Mouse (Mus musculus): ENCODE data around the gene Zfp651.

Zfp651 gene

DNA sequence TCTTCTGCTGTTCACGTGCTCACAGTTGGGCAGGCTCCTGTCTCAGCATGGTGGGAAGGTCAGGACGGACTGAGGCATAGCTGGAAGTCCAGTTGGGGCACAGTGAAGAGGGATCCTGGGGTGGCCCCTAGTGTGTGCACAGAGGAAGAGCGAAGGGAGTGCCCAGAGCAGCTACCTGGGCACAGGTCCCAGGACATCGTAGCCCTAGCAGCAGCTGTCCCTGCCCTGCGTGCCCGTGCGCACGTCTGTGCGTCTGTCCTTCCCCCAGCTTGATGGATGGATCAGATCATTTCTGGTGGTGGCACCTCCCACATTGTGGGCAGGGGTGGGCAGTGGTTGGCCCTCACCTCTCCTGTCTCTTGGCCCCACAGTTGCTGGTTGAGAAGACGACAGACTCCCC, 3.1 kb downstream of the Zfp651 start:
- no peak for DNase-seq (ENCODE audit: low read depth, low spot score)

DNA sequence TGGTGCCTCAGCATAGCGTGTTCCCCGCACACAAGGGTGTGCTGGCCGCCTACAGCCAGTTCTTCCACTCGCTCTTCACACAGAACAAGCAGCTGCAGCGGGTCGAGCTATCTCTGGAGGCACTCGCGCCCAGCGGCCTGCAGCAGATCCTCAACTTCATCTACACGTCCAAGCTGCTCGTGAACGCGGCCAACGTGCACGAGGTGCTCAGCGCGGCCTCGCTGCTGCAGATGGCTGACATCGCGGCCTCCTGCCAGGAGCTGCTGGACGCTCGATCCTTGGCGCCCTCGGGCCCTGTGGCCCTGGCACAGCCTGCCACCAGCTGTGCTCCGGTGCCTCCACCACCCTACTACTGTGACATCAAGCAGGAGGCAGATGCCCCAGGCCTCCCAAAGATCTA, 3.6 kb downstream of the Zfp651 start:
- no peak for DNase-seq (ENCODE audit: low read depth, low spot score)

DNA sequence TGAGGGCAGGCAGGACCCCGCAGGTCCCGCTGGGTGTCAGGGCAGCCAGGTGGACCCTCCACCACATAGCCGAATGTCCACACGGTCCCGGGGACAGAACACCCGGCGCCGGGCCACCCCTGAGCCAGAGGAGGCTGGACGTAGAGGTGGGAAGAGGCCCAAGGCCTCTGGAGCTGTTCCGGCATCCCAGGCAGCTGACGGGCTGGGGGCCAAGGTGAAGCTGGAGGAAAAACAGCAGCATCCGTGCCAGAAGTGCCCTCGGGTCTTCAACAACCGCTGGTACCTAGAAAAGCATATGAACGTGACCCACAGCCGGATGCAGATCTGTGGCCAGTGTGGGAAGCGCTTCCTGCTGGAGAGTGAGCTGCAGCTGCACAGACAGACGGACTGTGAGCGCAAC, 4.6 kb downstream of the Zfp651 start:
- DNase-seq (ENCODE audit: low read depth, low spot score) = no peak

DNA sequence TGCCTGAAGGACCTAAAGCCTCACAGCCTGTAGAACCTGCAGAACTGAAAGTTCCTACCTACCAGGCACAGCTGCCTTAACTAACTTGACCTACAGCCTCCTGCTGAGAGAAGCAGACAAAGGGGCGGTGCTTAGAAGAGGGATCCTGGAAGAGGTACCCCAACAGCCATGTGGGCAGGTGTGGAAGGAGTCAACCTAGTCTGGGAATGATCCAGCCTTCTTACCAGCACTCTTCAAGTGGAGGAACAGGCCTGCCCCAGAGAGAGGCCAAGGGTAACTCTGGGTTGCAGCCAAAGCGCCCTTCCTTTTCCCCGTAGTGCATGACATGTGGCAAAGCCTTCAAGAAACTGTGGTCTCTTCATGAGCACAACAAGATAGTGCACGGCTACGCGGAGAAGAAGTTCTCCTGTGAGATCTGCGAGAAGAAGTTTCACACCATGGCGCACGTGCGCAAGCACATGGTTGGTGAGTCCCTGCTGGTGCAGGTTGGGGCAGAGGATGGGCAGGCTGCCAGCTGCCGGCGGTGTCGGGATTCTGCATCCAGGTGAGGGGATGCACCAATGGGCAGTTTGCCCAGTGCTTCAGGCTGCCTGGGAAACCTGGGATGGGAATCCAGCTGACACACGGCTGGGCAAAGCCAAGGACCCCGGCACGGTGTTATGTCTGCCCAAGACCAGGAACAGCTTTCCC, 6.2 kb downstream of the Zfp651 start:
- no peak for DNase-seq (ENCODE audit: low read depth, low spot score)

DNA sequence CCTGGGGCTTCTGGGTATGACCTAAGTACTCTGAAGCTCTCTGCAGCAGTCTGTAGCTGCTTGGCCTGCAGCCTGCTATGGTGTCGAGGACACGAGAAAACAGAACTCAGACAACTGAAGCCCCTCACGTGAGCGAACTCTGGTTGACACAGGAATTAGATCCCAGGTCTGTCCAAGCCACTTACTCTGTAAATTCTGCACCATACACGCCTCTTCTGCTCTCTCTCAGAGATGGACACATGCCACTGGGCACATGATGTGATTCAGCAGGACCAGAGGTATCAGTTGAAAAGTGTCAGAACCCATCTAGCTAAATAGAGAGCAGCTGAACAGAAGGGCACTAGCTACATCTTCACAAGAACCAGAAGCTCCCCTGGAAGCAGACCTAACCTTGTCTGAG, 13.3 kb downstream of the Zfp651 start:
- no peak for DNase-seq (ENCODE audit: low read depth, low spot score)

DNA sequence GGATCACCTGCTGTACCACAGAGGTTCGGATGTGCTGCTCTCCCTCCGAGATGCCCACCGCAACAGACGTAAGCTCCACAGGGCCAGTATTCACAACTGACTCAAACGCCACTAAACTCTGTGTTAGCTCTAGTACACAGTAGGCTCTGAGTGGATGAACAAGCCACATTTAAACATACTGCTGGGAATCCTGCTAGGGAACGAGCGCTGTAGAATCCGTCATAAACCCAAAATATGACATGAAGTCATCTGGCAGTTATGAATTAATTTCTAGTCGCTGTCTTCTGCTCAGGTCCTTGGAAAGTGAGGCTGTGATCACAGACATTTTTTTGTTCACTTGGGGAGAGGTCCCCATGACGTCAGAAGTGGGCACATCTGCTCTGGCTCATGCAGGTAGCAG, 16.8 kb downstream of the Zfp651 start:
- no peak for DNase-seq (ENCODE audit: low read depth, low spot score)

DNA sequence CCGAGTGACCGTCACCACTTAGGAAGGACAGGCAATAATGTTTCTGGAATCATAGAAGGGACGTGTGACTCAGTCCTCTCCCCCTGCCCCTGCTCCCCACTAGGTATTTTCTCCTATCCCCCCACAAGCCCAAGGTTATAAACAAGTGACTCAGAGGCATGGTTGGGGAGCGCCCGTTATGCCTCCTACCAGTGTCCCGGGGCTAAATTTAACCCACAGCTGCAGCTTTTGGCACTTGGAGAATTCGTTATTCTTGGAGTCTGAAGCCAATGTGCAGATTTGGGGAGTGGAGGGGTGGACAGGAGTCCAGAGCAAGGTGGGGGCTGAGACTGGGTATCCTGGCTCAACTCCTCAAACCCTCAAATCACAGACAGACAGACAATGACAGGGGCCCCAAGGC, 17.4 kb downstream of the Zfp651 start:
- peak; percentile 67 for DNase-seq (ENCODE audit: low read depth, low spot score)

DNA sequence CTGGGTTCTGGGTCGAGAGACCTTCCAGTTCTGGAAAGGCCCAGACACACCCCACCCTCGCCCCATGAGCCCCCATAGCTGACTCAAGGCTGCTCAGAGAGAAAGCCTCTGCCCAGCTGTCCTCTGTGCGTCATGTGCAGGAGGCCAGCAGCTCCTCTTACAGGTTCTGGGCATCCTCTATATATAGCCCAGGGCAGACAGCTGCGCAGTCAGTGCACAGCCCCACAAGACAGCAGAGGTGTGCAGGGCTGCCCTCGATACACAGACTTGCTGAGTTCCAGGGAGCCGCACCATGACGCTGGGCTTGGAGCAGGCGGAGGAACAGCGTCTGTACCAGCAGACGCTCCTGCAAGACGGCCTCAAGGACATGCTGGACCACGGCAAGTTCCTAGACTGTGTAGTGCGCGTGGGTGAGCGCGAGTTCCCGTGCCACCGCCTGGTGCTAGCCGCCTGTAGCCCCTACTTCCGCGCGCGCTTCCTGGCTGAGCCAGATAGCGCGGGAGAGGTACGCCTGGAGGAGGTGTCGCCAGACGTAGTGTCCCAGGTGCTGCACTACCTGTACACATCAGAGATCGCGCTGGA, 18.4 kb downstream of the Zfp651 start, which contains the start of gene Klhl40:
TSS of gene Klhl40 (plus strand) at position 124 of the 582 bp plus-strand sequence.
- DNase-seq (ENCODE audit: low read depth, low spot score) = peak; percentile 48

DNA sequence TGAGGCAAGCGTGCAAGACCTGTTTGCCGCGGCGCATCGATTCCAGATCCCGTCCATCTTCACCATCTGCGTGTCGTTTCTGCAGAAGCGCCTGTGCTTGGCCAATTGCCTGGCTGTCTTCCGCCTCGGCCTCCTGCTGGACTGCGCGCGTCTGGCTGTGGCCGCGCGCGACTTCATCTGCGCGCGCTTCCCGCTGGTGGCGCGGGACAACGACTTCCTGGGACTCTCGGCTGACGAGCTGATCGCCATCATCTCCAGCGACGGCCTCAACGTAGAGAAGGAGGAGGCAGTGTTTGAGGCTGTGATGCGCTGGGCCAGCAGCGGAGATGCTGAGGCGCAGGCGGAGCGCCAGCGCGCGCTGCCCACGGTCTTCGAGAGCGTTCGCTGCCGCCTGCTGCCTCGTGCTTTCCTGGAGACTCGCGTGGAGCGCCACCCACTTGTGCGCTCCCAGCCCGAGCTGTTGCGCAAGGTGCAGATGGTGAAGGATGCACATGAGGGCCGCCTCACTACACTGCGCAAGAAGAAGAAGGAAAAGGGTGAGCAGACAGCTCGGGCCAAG, 19.0 kb downstream of the Zfp651 start:
- peak; percentile 82 for DNase-seq (ENCODE audit: low read depth, low spot score)

DNA sequence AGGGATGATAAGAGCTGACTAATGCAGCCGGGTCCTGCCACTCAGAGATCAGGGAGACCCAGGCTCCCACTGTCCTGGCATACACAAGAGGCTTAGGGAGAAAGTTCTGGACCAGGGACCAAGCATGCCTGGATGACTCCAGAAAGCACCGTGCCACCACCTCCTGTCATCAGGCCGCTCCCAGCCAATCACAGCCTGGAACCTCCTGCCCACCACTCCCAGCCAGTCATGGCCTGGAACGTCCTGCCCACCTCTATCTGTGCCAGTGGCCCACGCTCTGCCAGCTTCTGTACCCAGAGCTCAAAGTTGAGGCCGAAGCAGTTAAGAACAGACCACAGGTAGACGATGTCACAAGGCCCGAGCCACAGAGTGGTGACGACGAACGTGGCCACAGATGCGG, 25.7 kb downstream of the Zfp651 start:
- no peak for DNase-seq (ENCODE audit: low read depth, low spot score)

DNA sequence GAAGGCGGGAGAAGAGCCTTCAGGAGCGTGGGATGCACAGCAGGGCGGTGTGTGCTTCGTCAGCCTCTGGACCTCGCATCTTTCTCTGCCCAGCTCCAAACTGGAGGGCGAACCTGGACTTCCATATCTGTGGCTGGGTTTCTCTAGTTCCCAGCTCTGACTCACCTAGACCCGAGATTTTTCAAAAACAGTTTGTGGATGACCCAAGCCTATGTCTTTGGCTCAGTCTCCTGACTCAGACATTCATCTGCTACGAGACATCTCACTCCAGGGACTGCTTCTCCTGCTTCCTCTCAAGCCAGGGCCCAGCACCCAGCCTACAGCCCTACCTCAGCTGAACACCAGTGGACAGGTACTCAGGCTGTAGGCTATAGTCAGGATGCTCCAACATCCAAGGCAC, 26.1 kb downstream of the Zfp651 start:
- DNase-seq (ENCODE audit: low read depth, low spot score) = no peak

DNA sequence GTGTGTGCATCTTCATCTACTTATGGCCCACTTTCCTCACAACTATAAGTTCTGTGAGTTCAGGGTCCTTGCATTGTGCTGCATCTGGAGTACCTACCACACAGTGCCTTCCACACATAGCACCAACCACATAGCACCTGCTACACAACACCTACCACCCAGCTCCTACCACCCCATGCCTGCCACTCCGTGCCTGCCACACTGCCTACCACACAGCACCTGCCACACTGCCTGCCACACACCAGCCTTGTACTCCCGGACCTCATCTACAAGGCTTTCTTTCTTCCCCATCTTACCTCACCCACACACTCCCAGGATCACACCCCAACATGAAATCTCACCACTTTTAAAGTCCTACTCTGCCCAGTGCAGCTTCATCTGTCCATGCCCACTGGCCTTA, 27.2 kb downstream of the Zfp651 start:
- no peak for DNase-seq (ENCODE audit: low read depth, low spot score)

DNA sequence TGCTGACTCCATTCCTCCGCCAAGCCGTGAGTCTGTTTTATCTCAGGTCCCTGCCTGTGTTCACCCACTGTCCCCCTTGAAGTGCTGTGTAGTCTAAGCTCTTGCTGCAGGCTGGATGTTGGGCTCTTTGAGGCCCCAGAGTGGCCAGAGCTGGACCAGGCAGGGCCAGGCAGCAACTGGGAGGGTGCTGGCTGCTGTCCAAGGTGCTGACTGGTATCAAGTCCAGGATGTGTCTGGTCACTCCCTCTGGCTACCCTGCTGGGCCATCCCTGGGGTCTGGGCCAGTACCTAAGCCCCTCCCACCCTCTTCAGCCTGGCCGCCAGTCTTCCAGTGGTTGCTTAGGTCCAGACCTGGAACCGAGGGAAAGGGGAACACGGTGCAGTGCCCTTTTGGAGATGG, 32.1 kb downstream of the Zfp651 start:
- no peak for DNase-seq (ENCODE audit: low read depth, low spot score)

DNA sequence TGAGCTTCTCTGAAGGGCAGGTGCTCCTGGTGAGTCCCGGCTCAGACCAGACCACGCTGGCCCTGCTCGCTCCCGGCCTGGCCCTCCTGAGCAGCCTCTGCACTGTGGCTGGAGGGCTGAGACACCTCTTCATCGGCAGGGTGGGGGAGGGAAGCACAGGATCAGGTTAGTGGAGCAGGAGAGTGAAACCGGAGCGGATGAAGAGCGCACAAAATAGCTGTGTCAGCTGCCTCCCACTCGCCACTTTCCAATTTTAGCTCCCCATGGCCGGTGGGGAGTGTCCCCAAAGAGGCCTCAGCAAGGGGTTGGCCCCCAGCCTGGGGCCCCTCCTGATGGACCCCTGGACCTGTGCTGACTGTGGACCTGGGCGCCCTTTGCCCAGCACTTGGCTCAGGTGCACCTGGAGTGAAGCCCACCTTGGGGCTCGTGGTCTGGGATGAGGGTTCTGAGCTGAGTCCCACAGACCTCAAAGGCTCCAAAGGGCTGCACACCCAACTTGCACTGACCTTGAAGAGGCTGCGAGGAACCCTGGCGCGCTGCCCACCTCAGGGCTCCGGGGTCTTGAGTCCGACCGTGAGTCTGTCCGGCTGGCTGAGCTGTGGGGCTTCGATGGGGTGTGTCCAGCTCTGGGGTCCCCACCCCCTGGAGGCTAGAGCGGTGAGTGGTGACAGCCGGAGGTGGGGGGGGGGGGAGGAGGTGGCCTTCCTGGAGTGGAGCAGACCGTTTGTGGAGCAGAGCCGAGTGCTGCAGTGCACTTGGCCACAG, 32.8 kb downstream of the Zfp651 start, which contains the start of gene Hhatl:
TSS of gene Hhatl (minus strand) at position 751 of the 765 bp plus-strand sequence.
- no peak for DNase-seq (ENCODE audit: low read depth, low spot score)

DNA sequence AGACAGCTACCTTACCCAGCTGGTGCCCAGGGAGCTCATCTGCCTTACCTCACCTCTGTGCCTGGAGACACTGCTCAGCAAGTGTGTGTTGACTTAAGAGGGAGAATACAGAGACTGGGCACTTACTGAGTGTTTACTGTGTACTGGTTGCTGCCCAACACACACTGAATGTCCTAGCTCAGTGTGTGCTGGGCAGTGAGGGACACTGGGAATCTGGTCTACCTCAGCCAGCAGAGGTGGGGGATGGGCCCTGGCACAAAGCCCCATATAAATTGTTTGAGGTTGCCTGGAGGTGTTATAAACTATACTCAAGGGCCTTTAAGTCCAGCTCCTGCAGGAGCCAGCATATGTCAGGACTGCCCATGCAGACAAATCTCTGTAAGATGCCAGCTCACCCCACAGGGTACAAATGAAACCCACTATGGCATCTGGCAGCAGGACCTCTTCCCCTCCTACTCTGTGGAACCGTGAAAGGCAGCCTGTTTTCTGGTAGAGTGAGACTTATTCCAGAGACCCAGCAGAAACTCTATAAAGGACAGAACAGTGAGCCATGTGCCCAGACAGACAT, 35.9 kb downstream of the Zfp651 start:
- DNase-seq (ENCODE audit: low read depth, low spot score) = no peak

DNA sequence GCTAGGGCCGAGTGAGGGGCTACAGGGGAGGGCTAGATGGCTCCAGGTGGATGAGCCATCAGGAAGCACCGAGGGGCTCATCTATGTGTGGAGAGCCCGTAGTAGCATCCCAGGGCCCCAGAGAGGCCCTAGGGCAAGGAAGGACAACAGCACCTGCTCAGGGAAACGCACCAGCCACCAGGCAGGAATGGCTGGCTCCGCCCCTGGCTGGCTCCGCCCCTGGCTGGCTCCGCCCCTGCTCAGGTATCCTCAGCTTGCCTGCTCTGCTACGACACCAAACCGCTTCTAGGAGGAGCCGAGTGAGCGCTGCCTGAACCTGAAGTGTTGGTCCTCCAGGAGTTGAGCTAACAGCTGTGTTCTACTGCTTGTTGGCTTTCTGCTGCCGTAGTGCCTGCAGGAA, 38.6 kb downstream of the Zfp651 start:
- no peak for DNase-seq (ENCODE audit: low read depth, low spot score)

DNA sequence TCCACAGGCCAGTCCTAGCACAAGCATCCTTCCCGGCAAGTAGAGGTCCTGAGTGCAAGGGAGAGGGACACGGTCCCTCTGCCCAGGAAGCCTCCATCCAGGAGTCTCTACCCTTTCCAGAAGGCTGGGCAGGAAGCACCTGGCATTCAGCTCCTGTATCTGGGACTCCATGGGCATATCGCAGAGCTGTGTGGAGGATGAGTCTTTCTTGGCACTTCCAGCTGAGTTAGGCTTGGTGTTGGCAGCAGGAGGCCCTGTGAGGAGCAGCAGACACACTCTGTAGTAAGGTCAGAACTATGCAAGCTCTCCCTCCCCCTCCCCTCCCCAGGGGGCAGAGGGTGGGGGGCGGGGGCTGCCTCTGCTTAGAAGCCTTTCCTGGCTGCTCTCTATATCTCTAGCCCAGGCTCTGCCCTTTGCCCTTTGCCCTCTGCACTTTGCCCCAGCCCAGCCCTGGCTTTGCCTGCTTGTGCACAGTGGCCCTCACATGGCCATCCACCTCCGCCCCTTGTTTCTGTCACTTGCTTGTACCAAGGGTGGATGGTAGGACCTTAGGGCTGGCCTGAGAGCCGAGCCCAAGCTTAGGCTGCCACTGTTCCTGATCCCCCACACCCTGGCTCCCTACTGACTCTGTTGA, 39.9 kb downstream of the Zfp651 start:
- DNase-seq (ENCODE audit: low read depth, low spot score) = no peak

DNA sequence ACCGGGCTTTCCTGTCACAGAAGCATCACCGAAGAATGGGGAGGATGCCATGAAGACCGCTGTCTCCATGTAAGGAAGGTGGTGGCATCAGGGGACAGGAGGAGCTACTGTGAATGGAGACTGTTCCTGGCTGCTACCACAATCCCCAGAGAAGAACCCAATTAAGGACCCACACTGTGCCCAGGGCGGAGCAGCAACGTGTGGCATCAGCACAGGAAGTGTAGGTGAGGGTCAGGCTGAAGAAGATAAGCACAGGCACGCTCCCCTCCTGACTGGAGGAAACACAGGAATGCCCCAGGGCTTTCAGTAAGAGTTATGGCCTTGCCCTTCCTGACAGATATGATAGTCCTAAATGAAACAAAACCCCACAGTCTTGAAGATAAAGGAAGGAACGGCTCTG, 43.6 kb downstream of the Zfp651 start:
- no peak for DNase-seq (ENCODE audit: low read depth, low spot score)

DNA sequence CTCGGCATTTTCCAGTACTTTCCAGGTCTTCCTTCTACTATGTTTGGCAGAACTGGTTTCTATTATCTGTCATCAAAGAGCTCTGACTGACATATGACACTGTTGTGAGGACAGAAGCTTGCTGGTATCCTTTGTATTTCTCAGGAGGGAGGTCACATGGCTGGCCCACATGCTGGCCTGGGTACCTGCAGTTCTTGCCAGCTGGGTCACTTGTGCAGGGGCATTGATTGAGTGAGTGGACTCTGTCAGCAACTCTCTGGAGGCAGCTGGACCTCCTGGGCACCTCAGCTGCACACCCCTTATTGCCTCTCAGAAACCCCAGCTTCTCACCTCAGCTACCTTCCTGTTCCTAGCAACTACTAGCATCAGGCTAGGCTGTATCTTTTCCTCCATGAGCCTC, 48.4 kb downstream of the Zfp651 start:
- DNase-seq (ENCODE audit: low read depth, low spot score) = no peak

DNA sequence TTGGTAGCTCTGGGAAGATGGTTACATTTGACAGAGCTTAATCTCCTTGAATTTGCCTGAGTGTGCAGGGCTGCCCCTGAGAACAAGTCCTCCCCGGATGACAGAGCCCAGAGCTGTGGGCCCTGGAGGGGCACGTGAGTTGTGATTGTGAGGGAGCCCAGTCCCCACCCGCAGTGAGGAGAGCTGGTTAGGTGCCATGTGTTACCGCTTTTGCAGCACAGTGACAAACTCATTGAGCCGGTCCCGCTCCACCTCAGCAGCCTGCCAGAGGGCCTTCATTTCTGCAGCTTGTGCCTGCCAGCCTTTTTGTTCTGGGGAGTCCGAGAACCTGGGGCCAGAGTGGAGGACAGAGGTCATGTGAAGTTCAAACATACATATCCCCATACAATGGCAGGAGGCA, 48.8 kb downstream of the Zfp651 start:
- DNase-seq (ENCODE audit: low read depth, low spot score) = no peak

DNA sequence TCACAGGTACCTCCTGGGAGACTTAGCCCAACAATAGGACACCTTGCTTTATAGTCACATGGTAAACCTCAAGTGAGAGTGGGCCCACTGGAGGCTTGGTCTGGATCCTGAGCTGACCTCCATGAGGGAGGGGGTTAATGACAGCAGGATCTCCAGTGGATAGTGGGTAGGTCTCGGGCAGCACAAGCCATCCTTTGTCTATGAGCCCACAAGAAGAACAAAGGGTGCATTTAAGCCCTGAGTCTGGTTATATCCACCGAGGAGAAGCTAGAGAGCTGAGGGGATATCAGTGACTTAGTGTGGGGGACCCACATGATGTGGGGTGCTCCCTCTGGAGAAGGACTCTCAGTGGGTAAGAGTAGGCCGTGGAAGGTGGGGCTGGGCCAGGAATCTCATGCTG, 49.4 kb downstream of the Zfp651 start:
- DNase-seq (ENCODE audit: low read depth, low spot score) = no peak
